Mouse (Mus musculus): ENCODE data around the gene Skiv2l. TPM values are rescaled to one million over a fixed set of nuclear protein-coding genes. Genes with fewer than 3 reads are reported as not detected.

Gene Skiv2l
- 10 to 100 TPM; 18.4 to 22.6 TPM for total RNA-seq (2021)

DNA sequence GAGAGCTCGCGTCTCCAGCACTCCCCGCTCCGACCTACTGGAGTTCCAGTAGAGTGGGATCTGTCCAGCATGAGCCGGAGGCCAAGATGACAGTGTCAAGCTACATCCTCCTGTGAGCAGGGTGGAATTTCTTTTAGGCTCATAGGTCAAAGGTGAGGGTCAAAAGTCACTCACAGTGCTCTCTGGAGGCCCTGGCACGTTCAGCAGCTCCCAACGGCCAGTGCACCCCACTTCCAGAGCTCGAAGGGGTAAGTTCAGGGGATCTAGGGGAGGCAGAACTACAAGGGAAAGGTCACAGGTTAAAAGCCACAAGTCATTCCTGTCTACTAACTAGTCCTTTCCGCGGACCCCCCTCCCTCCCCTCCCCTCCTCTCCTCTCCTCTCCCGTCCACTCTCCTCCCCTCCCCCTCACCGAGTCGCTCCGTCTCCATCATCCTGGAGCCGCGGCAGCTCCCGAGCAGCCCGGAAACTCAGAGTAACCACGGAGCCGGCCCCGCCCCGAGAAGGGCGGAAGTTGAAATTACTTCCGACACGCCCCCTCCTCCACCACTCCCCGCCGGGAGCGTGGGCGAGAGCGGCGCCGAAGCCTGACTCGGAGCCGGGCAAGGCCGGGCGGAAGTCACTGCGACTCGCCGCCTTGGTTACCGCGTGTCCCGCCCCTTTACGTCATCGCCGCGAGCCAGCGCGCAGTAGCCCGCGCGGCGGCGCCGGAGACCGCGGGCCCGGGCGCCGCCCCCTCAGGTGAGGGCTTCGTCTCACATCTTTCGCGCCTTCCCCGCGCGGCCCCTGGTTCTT is at the start of gene Skiv2l, which contains the start of gene Nelfe:
TSS of gene Skiv2l (minus strand) at position 489 of the 795 bp plus-strand sequence.
TSS of gene Nelfe (plus strand) at position 670 of the 795 bp plus-strand sequence.
- intact Hi-C loops (cut with DNase I), result no loop called here
- peak; percentile 95 for DNase-seq (ENCODE audit: low spot score)

DNA sequence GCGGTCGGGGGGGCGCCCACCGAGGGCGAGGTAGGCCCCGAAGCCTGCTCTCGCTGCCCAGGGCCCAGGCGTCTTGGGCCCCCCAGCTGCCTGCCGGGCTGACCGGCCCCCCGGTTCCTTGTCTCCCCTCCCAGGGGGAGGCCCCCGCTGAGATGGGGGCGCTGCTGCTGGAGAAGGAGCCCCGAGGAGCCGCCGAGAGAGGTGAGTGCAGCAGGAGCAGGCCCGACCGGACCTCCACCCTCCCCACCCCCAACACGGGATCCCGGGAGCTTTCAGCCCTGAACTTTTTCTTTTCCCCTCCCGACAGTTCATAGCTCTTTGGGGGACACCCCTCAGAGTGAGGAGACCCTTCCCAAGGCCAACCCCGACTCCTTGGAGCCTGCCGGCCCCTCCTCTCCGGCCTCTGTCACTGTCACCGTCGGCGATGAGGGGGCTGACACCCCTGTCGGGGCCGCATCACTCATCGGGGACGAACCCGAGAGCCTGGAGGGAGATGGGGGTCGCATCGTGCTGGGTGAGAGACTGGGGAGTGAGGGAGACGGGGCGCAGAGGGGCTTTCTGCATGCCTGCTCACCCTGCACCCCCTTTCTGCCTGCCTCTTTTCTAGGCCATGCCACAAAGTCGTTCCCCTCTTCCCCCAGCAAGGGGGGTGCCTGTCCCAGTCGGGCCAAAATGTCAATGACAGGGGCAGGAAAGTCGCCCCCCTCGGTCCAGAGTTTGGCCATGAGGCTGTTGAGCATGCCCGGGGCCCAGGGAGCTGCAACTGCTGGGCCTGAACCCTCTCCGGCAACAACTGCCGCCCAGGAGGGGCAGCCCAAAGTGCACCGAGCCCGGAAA is 49.3 kb upstream of the Skiv2l start:
- intact Hi-C loops (cut with DNase I), result no loop called here
- no peak for DNase-seq (ENCODE audit: low spot score)

GRCm38 (mm10) chr17:34898706-34899052 is 48.7 kb upstream of the Skiv2l start:
- intact Hi-C loops (cut with DNase I), result no loop called here
- no peak for DNase-seq (ENCODE audit: low spot score)

DNA sequence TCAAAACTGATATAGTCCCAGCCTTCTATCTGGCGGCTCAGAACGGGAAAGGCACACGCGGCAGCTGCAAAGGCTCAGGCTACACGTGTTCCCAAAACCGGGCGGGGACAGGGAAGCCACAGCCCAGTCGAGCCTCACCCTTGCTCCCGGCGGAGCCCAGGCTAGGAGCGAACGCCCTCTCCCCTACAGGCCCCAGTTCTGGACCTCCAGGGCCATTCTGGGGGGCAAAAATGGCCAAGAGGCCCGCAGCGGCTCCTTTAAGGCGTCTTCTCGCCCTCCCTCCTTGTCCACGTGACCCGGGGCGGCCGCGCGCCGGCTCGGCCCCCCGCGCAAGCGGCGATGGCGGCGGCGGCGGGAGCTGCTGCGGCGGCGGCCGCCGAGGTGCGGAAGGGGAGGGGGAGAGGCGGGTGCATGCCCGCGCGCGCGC is 48.2 kb upstream of the Skiv2l start, which contains the start of the genes C2 and Ehmt2:
TSS of gene C2 (minus strand) at position 106 of the 427 bp plus-strand sequence.
TSS of gene Ehmt2 (plus strand) at position 310 of the 427 bp plus-strand sequence.
- intact Hi-C loops (cut with DNase I), result no loop called here
- DNase-seq (ENCODE audit: low spot score), result peak; percentile 72

GRCm38 (mm10) chr17:34897373-34898159 is 47.6 kb upstream of the Skiv2l start:
- intact Hi-C loops (cut with DNase I), result no loop called here
- DNase-seq (ENCODE audit: low spot score), result no peak

GRCm38 (mm10) chr17:34896366-34896765 is 46.4 kb upstream of the Skiv2l start:
- intact Hi-C loops (cut with DNase I), result no loop called here
- DNase-seq (ENCODE audit: low spot score), result no peak

- intact Hi-C loops (cut with DNase I), result no loop called here
Measured at GRCm38 (mm10) chr17:34895724-34896123, 45.7 kb upstream of the Skiv2l start.

DNA sequence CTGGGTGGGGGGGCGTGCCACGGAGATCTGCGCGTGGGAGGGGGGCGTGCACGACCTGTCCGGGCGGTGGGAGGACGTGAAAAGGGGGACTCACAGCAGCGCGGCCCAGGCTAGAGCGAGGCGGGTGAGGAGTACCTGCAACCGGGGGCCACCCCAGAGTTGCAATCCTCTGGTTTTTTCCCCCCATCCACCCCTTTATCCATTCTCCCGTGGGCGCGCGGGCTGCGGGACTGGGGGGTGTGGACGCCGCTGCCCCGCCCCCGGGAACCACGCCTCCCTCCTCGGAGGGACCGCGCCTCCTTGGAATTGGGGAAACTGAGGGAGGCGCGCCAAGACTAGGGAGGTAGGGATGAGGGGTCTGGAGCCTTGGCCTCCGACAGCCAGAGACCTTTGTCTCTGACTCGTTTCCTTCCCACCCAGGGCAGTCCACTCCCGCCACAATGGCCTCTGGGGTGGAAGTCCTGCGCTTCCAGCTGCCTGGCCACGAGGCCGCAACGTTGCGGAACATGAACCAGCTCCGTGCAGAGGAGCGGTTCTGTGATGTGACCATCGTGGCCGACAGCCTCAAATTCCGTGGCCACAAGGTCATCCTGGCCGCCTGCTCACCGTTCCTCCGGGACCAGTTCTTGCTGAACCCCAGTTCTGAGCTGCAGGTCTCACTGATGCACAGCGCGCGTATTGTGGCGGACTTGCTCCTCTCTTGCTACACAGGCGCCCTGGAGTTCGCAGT is 45.0 kb upstream of the Skiv2l start:
- intact Hi-C loops (cut with DNase I), result no loop called here

More at GRCm38 (mm10) chr17:34895724-34896123, 45.7 kb upstream of the Skiv2l start:
- no peak for DNase-seq (ENCODE audit: low spot score)

DNA sequence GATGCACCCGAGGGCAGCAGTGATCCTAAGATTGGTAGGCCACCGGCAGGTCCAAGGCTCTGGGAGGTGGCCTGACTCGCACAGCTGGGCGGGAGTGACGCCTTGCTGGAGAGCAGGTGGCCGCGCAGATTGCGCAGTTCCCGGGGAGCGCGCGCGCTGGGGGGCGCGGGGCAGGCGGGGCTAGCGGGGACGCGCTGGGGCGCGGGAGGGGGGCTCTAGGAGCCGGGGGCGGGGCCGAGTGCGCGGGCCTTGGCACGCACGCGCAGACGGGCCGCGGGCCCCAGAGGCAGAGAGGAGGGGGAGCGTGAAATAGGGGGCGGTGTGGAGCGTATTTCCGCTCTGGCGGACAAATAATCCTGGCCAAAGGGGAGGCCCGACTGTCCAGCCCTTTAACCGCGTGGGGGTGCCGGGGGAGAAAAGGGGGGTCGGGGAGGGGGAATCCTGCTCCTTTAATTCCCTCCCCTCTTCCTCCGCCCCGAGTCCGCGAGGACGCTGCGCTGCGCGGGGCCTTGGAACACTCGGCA is 44.1 kb upstream of the Skiv2l start:
- peak; percentile 89 for DNase-seq (ENCODE audit: low spot score)
- intact Hi-C loops (cut with DNase I), result no loop called here

More for the DNA sequence above, 45.0 kb upstream of the Skiv2l start:
- peak; percentile 39 for DNase-seq (ENCODE audit: low spot score)

GRCm38 (mm10) chr17:34893072-34893824 is 43.2 kb upstream of the Skiv2l start:
- intact Hi-C loops (cut with DNase I), result loop anchor here (2.0 kb wide), 1 partner anchor 38 kb away; no protein-coding TSS in a partner anchor
- DNase-seq (ENCODE audit: low spot score), result no peak

- DNase-seq (ENCODE audit: low spot score), result no peak
- intact Hi-C loops (cut with DNase I), result no loop called here
Measured at GRCm38 (mm10) chr17:34891377-34891776, 41.4 kb upstream of the Skiv2l start.

- intact Hi-C loops (cut with DNase I), result no loop called here
- no peak for DNase-seq (ENCODE audit: low spot score)
Measured at GRCm38 (mm10) chr17:34890074-34890743, 40.2 kb upstream of the Skiv2l start.

GRCm38 (mm10) chr17:34887942-34888341 is 37.9 kb upstream of the Skiv2l start:
- intact Hi-C loops (cut with DNase I), result no loop called here
- DNase-seq (ENCODE audit: low spot score), result no peak

- DNase-seq (ENCODE audit: low spot score), result no peak
- intact Hi-C loops (cut with DNase I), result no loop called here
Measured at GRCm38 (mm10) chr17:34885615-34886014, 35.6 kb upstream of the Skiv2l start.

- intact Hi-C loops (cut with DNase I), result no loop called here
Measured at GRCm38 (mm10) chr17:34884704-34885103, 34.7 kb upstream of the Skiv2l start.

DNA sequence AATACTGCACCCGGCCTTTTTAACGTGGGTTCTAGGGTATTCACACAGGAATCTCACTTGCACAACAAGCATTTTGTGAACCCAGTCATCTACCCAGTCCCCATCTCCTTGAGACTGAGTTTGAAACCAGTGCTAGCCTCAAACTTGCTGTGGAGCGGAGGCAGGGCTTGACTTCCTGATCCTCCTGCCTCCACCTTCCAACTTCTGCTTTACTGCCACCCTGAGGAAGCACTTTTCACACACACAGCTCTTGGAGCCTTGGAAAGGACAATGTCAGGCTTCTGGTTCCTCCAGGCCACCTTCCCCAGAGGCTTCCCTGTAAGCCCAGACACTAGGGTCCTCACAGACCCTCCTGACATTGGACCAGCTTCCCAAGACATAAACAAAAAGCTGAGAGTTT is 33.3 kb upstream of the Skiv2l start:
- intact Hi-C loops (cut with DNase I), result no loop called here
- DNase-seq (ENCODE audit: low spot score), result no peak

More at GRCm38 (mm10) chr17:34884704-34885103, 34.7 kb upstream of the Skiv2l start:
- no peak for DNase-seq (ENCODE audit: low spot score)

GRCm38 (mm10) chr17:34881683-34882310 is 31.8 kb upstream of the Skiv2l start, which contains the start of gene Gm20547:
Gene Gm20547 (minus strand): TSS chr17:34882042.
- DNase-seq (ENCODE audit: low spot score), result no peak
- intact Hi-C loops (cut with DNase I), result no loop called here

Data from heart, postnatal 25 days (tissue).